Mouse (Mus musculus): Measurements from ENCODE around the gene Gpat2.

GRCm38 (mm10) chr2:127437697-127438096 is 12.7 kb downstream of the Gpat2 start:
- no peak for TF ChIP-seq CTCF (IDR thresholded peaks at IDR 0.05; ENCODE audit: low read depth, low read length)
- no peak for TF ChIP-seq POLR2AphosphoS5 (IDR thresholded peaks at IDR 0.05; ENCODE audit: insufficient replicate concordance, low read depth, low read length)
- TF ChIP-seq GATA1 (IDR thresholded peaks at IDR 0.05; ENCODE audit: borderline replicate concordance, low read length), result no peak
- no peak for TF ChIP-seq TAL1 (conservative IDR thresholded peaks at IDR 0.05; ENCODE audit: low read depth, low read length)
- TF ChIP-seq GATA2 (IDR thresholded peaks at IDR 0.05; ENCODE audit: borderline replicate concordance, low read depth, low read length), result no peak

Data from G1E (cell line).